Mouse (Mus musculus) C2C12 (cell line): Measurements from ENCODE around the gene Syne1.

Experiments used
- CEBPB ChIP-seq: IDR thresholded peaks from one replicate; pipeline ENCODE4 v1.6.1; 2011; ENCODE audit warnings: low read depth, mild to moderate bottlenecking, control low read depth, moderate library complexity
- CTCF ChIP-seq: IDR thresholded peaks from one replicate; pipeline ENCODE4 v1.5.1; 2011; ENCODE audit not compliant: control insufficient read depth, insufficient read depth, insufficient read length
- FOSL1 ChIP-seq: IDR thresholded peaks from one replicate; pipeline ENCODE4 v1.8.0; 2011; ENCODE audit warnings: mild to moderate bottlenecking, low read length; ENCODE audit not compliant: poor library complexity, insufficient read depth, severe bottlenecking
- MAX ChIP-seq: IDR thresholded peaks from one replicate; pipeline ENCODE4 v1.6.1; 2011; ENCODE audit warnings: mild to moderate bottlenecking, control low read depth
- MYOD1 ChIP-seq: IDR thresholded peaks from one replicate; pipeline ENCODE4 v1.6.1; 2011; ENCODE audit warnings: low read depth; ENCODE audit not compliant: control insufficient read depth, insufficient read length
- MYOG ChIP-seq: IDR thresholded peaks from one replicate; pipeline ENCODE4 v1.6.1; 2011; ENCODE audit not compliant: control insufficient read depth, insufficient read length; ENCODE audit errors: extremely low read depth
- USF1 ChIP-seq: IDR thresholded peaks from one replicate; pipeline ENCODE4 v1.6.1; 2011; ENCODE audit warnings: low read depth, mild to moderate bottlenecking, control low read depth, moderate library complexity

- TF ChIP-seq MYOD1, result no peak
- TF ChIP-seq MYOG, result no peak
- TF ChIP-seq CTCF, result no peak
- TF ChIP-seq MAX, result no peak
- no peak for TF ChIP-seq FOSL1
- no peak for TF ChIP-seq USF1
- TF ChIP-seq CEBPB, result no peak
These were observed 385.8 kb downstream of the Syne1 start for GRCm38 (mm10) chr10:5165439-5165838.
